Mouse (Mus musculus) ES-Bruce4 (cell line): ENCODE data around the gene Ankrd33.

ENCODE experiments used
- CTCF ChIP-seq: IDR thresholded peaks from one replicate; pipeline ENCODE4 v1.8.1; 2011; ENCODE audit warnings: low read depth, low read length
- EP300 ChIP-seq: IDR thresholded peaks from 2 replicates; pipeline ENCODE4 v1.6.1; 2011; ENCODE audit warnings: low read depth, low read length; ENCODE audit not compliant: insufficient read depth
- POLR2A ChIP-seq: IDR thresholded peaks from one replicate; pipeline ENCODE4 v1.8.1; 2011; ENCODE audit warnings: low read length; ENCODE audit not compliant: insufficient read depth

DNA sequence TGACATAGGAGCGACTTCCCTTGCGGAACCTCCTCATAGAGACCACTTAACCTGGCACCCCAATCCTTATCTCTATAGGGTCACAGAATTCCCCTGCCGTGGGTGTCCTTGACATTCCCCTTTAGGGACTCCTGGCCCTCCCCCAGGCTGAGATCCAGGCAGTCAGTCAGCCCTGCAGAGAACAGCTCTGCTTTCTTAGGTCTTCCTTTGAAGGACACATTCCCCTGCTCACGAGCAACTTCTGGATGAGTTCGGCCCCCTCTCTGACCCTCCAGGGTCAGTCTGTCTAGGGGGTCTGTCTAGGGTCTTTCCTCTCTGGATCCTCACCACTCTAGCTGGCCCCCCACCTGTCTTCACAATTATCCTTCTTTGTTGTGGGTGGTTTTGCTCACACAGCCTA, 13.9 kb downstream of the Ankrd33 start:
- TF ChIP-seq CTCF, result no peak
- no peak for TF ChIP-seq POLR2A
- TF ChIP-seq EP300, result no peak
